Mouse (Mus musculus): Measurements from ENCODE around the gene Myo3b.
A peak's percentile ranks its signal among the peaks of the same experiment; 100 is the strongest.
"Not testable (repeated sequence)": the region's sequence is repeated elsewhere in the genome, so short reads cannot be mapped to it uniquely, and the experiment has no call there.

The Myo3b gene

GRCm38 (mm10) chr2:70038752-70039151 is at the start of gene Myo3b:
TSS of gene Myo3b (plus strand) at chr2:70039126.
- no peak for DNase-seq

DNA sequence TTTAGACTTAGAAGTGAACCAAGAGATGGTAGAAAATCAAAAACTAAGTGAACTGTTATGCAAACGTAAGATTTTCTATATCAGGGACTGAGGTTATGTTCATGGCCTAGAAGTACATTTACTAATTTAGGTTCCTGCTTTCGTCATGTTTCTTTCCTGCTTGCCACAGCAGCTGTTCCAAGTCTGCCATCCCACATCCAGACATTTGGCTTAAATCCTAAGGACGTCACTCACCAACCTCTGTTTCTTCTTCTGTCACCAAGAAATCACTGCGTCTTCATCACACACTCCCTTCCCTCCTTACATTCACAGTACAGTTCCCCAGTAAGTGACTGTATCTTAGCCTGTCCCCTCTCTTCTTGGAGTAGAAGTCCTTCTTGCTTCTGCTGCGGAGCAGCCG is 49.7 kb upstream of the Myo3b start:
- no peak for DNase-seq

DNA sequence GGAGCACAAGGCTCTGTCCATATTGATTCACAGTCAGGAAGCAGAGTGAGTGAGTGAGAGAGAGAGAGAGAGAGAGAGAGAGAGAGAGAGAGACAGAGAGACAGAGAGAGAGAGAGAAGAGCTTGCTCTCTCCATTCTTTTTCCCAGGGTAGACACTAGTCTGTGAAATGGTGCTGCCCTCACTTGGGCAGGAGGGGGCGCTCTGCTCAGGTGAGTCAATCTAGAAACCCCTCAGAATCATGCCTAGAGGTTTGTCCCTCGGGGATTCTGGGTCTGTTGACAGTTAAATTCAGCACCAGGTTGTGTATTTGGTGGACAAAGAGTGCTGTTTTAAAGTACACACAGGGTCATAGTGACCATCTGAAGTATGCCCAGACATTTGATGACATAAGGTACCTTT is 48.3 kb upstream of the Myo3b start:
- DNase-seq: peak; percentile 28 to 29

GRCm38 (mm10) chr2:69994082-69994736 is 44.7 kb upstream of the Myo3b start:
- not testable (repeated sequence) for DNase-seq

DNA sequence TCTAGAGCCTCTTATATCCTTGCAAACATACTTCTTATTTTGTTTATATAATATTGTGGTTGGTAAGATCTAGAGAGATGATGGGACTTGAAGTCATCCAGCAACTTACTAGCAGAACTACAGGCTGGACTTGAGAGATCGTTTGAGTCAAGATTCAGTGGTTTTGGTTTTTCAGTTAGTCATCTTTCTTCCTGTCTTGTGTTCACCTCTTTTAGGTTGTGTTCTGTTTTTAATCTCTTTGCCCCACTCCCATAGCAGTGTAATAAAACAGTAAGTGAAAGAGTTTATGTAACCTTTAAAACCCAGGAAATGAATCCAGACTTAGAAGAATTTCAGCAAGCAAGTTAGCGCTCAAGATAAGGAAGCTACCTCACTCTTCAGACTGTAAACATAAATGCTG is 44.1 kb upstream of the Myo3b start:
- no peak for DNase-seq

- DNase-seq: no peak
Measured at GRCm38 (mm10) chr2:69999097-69999770, 39.7 kb upstream of the Myo3b start.

GRCm38 (mm10) chr2:70000316-70000715 is 38.6 kb upstream of the Myo3b start:
- DNase-seq: no peak

GRCm38 (mm10) chr2:70006492-70006891 is 32.4 kb upstream of the Myo3b start:
- DNase-seq: no peak

GRCm38 (mm10) chr2:70012941-70013340 is 26.0 kb upstream of the Myo3b start:
- DNase-seq: no peak

DNA sequence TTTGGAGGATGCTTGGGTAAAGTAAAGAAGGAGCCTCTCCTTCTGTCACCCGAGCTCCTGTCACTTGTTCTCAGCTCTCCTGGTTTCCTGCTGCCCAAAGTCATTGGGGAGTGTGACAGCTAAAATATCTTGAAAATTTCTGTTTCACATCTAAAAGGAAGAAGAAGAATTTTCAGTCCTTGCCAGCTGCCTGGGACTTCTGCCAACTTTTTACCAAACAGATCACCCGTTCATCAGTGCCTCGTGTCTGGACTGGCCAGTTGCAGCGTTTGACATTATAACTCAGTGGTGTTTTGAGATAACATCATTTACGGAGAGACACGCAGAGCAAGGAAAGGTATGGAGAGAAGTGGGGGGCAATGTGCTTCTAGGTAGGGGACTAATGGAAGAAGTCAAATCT is 20.7 kb upstream of the Myo3b start:
- DNase-seq: no peak

GRCm38 (mm10) chr2:70024454-70024853 is 14.5 kb upstream of the Myo3b start:
- no peak for DNase-seq

- DNase-seq: no peak
Measured at GRCm38 (mm10) chr2:70025711-70026110, 13.2 kb upstream of the Myo3b start.

- DNase-seq: no peak
Measured at GRCm38 (mm10) chr2:70031472-70031871, 7.5 kb upstream of the Myo3b start.

GRCm38 (mm10) chr2:70034895-70035294 is 4.0 kb upstream of the Myo3b start:
- DNase-seq: no peak

GRCm38 (mm10) chr2:70035358-70035757 is 3.6 kb upstream of the Myo3b start:
- no peak for DNase-seq

DNA sequence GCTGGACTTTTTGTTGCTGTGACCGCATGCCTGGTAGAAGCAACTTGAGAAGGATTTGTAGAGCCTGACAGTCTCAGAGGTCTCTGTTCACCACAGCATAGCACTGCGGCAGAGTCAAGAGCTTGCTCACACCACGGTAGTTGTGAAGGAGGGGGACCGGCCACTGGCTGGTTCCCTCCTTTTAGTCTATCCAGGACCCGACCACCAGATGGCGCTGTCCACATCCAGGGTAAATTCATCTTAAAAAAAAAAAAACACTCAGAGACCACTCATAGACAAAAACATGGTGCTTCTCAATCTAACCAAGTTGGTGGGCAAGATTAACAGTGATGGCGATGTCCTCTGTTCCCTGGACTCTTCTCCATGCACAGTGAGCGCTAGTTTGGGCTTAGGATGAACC is 1.7 kb upstream of the Myo3b start:
- DNase-seq: peak; percentile 82

DNA sequence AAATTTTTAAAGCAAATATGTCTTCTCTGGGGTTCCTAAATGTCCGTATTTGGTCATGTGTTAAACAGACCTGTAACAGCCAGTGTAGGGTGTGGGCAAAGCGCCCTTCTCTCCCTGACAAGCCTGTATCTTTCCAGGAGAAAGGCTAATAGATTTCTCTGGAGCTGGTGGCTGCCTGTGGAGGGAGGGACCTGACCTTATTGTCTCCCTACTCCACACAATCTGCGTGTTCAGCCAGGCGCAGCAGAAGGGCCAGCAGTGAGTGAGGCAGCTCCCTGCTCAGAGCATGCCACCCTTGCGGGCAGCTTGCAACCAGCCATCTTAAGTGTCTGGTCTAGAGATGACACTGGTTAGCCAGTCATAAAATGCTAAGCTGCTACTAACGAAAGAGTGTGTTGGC is 5.5 kb downstream of the Myo3b start:
- DNase-seq: no peak

- DNase-seq: no peak
Measured at GRCm38 (mm10) chr2:70047868-70048267, 8.9 kb downstream of the Myo3b start.

DNA sequence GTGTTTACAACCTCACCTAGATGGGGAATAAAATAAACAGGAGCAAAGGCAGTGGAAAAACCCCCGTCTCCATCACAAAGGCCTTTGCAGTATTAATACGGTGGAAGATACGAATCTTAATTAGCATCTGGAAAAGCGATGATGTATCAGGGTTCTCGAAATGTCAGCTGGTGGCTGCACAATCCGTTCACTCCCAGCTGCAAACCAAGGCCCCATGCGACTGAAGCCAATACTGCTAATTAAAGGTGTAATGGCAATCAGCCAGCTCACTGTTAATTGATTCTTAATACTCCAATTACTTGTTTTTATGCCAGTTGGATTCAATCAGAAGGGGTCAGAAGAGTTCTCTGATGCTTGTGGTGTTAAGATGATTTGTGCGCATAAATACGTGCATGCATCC is 14.9 kb downstream of the Myo3b start:
- no peak for DNase-seq

DNA sequence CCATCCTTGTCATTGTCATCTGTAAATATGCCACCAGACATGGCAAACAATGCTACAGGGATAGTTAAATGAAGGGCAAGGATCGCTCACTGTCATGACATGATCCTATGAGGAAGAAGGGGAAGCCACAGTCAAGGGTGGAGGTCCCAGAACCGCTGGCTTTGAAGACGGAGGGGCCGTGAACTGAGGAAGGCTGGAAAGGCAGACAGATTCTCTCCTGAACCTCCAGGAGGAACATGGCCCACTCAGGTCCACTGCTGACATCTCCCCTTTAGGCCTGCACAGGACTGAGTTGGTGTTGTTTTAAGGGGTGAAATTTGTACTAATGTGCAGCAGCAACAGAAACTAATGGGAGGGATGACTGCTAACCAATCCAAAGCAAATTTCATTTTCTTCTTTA is 19.3 kb downstream of the Myo3b start:
- no peak for DNase-seq

DNA sequence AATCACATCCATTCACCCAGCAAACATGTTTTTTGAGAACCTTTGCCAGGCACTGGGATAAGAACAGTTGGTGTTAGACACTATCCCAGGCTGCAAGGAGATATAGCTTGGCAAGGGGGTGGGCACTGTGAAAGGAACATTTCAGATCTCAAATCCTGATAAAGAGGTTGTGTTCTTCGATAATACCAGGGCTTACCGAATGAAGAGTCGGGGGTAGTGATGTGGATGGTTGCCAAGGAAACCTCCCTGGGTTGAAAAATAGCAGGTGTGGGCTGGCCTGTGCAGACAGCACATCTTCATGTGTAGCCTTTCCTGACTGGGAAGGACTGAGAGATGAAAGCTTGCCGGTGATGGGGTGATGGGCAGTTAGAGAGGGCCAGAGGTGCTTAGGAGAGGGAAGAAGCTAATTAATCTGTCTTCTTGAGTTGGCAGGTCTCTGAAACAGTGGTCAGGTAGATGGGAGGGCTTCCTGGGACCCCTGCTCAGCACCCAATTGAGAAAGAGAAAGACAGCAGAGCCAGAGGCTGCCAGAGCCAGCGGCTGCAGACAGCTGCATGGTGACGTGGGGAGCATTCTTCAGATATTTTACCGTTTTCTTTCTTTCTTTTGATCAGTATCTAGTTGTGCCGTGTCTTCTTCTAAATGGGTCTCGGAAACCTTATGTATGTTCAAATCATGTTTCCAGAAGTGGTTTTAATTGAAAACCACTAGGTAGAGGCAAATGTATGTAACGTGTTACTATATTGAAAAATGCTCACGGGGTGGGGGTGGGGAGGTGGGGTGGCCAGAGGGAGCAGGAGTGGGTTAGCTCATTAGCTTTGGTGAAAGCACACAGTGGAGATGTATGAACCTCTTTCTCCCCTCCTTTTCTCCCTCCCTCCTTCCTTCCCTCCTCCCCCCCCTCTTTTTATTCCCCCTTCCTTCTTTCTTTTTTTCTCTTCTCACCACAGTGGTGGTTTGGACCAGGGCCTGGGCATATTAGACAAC is 21.7 kb downstream of the Myo3b start:
- no peak for DNase-seq

GRCm38 (mm10) chr2:70065116-70065515 is 26.2 kb downstream of the Myo3b start:
- no peak for DNase-seq

DNA sequence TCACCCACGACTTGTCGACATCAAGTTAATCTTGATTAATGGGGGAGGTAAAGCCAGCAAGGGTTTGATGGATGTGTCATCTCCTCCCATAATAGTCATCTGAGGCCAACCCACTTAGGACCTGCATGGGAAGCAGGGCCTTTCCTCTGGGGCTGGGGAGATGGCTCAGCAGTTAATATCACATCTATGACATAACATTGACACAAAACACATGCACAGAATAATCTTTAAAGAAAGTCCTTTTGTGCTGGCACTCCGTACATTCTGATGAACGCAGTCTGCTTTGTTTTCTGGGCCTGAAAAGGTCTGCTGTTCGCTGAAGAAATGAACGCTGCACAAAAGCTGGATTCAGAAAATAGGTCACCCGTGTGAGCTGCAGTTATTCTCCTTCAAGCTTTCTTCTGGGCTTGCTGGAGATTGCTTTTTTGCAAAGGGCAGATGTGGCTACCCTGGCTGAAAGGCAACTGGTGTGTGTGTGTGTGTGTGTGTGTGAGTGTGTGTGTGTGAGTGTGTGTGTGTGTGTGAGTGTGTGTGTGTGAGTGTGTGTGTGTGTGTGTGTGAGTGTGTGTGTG is 26.9 kb downstream of the Myo3b start:
- no peak for DNase-seq
